Mouse (Mus musculus) embryonic fibroblast, embryonic 13.5 days (primary cell): ENCODE measurements around the gene Dennd1c.

Experiments
- CTCF ChIP-seq: IDR thresholded peaks from 2 replicates; pipeline ENCODE4 v1.5.1; 2011; ENCODE audit warnings: mild to moderate bottlenecking, control low read depth, low read length, moderate library complexity, borderline replicate concordance; ENCODE audit not compliant: insufficient read depth
- POLR2A ChIP-seq: IDR thresholded peaks from 2 replicates; pipeline ENCODE4 v1.6.1; 2011; ENCODE audit warnings: low read depth, mild to moderate bottlenecking, control low read depth, low read length, moderate library complexity

GRCm38 (mm10) chr17:57079919-57080318 is 1.6 kb upstream of the Dennd1c start:
- TF ChIP-seq CTCF = no peak
- no peak for TF ChIP-seq POLR2A
